Mouse (Mus musculus): ENCODE measurements around the gene Gnat3. TPM values are rescaled to one million over a fixed set of nuclear protein-coding genes. Genes with fewer than 3 reads are reported as not detected.

Gene Gnat3
- polyA plus RNA-seq, 1 experiment from 2014 or later = not detected

DNA sequence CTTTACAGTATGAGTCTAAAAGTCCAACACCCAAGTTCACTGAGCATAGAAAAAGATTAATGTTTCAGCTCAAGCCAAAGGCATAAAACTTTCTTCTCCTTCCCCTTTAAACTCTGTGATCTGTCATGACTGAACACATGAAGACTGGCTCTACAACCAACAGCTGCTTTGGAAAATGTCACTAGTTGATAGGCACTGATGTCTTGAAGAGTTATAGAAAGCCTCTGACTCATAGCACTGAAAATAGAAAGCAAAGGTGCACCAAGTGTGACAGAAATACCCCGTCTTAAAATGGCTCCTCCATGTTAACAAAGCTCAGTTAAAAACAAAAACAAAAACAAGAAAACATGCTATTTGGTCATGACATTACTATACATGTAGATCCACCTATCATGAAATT lies 5.9 kb upstream of the Gnat3 start:
- Histone ChIP-seq H3K4me3 (replicated peaks; ENCODE audit: low read depth, low read length) (no peak overlapping the region), H3K9me3 (ENCODE audit: control insufficient read depth, low read length) (no peaks in the 10 kb centered on the region), H3K27ac (replicated peaks; ENCODE audit: low read depth, low read length) (no peak overlapping the region), H3K9ac (replicated peaks; ENCODE audit: low read length) (no peak overlapping the region), H3K36me3 (ENCODE audit: control insufficient read depth, insufficient read depth, low read length) (no peaks in the 10 kb centered on the region), H3K4me2 (ENCODE audit: low read length) (no peak overlapping the region), H3K4me1 (ENCODE audit: control insufficient read depth, insufficient read depth, low read length) (no peaks in the 10 kb centered on the region), H3K27me3 (ENCODE audit: control insufficient read depth, insufficient read depth, low read length) (no peaks in the 10 kb centered on the region)
- WGBS = 93% methylated on average over 1 of the region's 1 CpGs
- ATAC-seq (ENCODE audit: low FRiP score, low TSS enrichment) (no peak), DNase-seq (no peak)

DNA sequence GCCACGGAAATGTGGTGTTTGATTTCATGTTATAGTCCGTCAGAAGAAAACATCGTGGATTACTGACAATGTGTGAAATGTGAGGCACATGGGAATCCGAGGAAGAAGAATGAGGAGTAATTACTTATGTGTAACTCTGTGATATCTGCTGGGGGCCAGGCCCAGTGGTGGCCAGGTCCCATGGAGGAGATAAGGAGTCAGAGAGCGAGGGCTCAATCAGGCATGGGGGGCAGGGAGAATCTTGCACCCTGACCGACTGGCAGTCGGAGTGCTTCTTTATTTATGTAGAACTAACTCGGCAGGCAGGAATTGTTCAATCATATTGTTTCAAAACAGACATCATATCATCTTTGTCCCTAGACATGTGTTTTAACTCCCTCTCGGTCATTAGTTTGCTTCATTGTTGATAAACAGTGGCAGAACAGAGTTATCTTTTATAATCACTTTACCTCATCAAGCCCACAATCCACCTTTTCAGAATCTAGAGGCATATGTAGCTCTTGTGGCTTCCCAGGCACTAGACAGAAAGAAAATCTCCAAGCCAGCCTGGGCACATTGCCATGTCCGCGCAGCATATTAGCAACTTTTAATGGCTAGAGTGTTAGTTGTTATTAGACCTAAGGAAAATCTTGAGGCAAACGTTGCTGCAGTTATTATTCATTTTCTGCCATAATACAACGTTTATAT lies 7.5 kb downstream of the Gnat3 start:
- Histone ChIP-seq H3K27ac (replicated peaks; ENCODE audit: low read depth, low read length) (no peak overlapping the region), H3K9me3 (ENCODE audit: control insufficient read depth, low read length) (no peaks in the 10 kb centered on the region), H3K9ac (replicated peaks; ENCODE audit: low read length) (no peak overlapping the region), H3K4me3 (replicated peaks; ENCODE audit: low read depth, low read length) (no peak overlapping the region), H3K27me3 (ENCODE audit: control insufficient read depth, insufficient read depth, low read length) (no peaks in the 10 kb centered on the region), H3K4me1 (ENCODE audit: control insufficient read depth, insufficient read depth, low read length) (no peaks in the 10 kb centered on the region), H3K36me3 (ENCODE audit: control insufficient read depth, insufficient read depth, low read length) (no peaks in the 10 kb centered on the region), H3K4me2 (ENCODE audit: low read length) (no peak overlapping the region)
- no peak for DNase-seq
- ATAC-seq (ENCODE audit: low FRiP score, low TSS enrichment) = no peak
- WGBS = 83% methylated on average over 13 of the region's 13 CpGs

GRCm38 (mm10) chr5:17970391-17970730 lies 8.0 kb downstream of the Gnat3 start:
- Histone ChIP-seq H3K4me2 (ENCODE audit: low read length) (no peak overlapping the region), H3K36me3 (ENCODE audit: control insufficient read depth, insufficient read depth, low read length) (no peaks in the 10 kb centered on the region), H3K9ac (replicated peaks; ENCODE audit: low read length) (no peak overlapping the region), H3K27me3 (ENCODE audit: control insufficient read depth, insufficient read depth, low read length) (no peaks in the 10 kb centered on the region), H3K27ac (replicated peaks; ENCODE audit: low read depth, low read length) (no peak overlapping the region), H3K4me1 (ENCODE audit: control insufficient read depth, insufficient read depth, low read length) (no peaks in the 10 kb centered on the region), H3K4me3 (replicated peaks; ENCODE audit: low read depth, low read length) (no peak overlapping the region), H3K9me3 (ENCODE audit: control insufficient read depth, low read length) (no peaks in the 10 kb centered on the region)
- no peak for ATAC-seq (ENCODE audit: low FRiP score, low TSS enrichment)
- 96% methylated on average over 3 of the region's 3 CpGs for WGBS
- no peak for DNase-seq

DNA sequence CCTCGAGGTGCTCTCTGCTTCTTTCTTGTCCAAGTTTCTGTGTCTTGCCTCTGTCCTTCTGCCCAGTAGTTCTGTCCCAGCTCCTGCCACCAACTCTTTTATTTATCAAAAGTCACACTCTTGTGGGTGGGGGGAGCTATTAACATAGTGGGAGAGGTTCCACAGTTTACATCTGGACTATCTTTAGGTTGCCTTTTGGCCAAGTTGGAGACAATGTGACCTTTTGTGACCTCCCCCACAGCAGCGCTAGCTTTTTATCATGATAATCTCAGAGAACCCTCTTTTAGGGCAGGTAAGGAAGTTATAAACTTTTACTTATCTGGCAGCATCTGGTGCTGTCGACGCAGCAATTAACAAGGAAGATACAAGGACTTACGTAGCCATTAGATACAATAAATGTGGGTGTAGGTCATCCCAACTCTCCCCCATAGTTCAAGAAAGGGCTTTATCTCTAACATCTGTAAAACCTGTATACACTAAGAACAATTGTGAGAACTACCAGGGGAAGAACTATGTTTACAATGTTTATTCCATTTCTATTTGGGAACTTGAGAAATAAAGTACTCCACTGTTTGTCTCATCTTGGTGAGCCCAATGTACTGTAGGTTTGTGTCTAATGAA lies 18.3 kb downstream of the Gnat3 start:
- Histone ChIP-seq H3K27me3 (ENCODE audit: control insufficient read depth, insufficient read depth, low read length) (no peaks in the 10 kb centered on the region), H3K4me2 (ENCODE audit: low read length) (no peak overlapping the region), H3K4me1 (ENCODE audit: control insufficient read depth, insufficient read depth, low read length) (no peaks in the 10 kb centered on the region), H3K27ac (replicated peaks; ENCODE audit: low read depth, low read length) (no peak overlapping the region), H3K4me3 (replicated peaks; ENCODE audit: low read depth, low read length) (no peak overlapping the region), H3K36me3 (ENCODE audit: control insufficient read depth, insufficient read depth, low read length) (no peaks in the 10 kb centered on the region), H3K9ac (replicated peaks; ENCODE audit: low read length) (no peak overlapping the region), H3K9me3 (ENCODE audit: control insufficient read depth, low read length) (no peaks in the 10 kb centered on the region)
- no peak for DNase-seq
- ATAC-seq (ENCODE audit: low FRiP score, low TSS enrichment) = no peak
- WGBS = 89% methylated on average over 5 of the region's 5 CpGs

GRCm38 (mm10) chr5:17982770-17983169 lies 20.4 kb downstream of the Gnat3 start:
- no peaks in the 10 kb centered on the region for H3K4me1 ChIP-seq (ENCODE audit: control insufficient read depth, insufficient read depth, low read length)
- no peak overlapping the region for H3K9ac ChIP-seq (replicated peaks; ENCODE audit: low read length)
- no peak for ATAC-seq (ENCODE audit: low FRiP score, low TSS enrichment)
- H3K9me3 ChIP-seq (ENCODE audit: control insufficient read depth, low read length) = no peaks in the 10 kb centered on the region
- H3K4me2 ChIP-seq (ENCODE audit: low read length) = no peak overlapping the region
- H3K4me3 ChIP-seq (replicated peaks; ENCODE audit: low read depth, low read length) = no peak overlapping the region
- H3K36me3 ChIP-seq (ENCODE audit: control insufficient read depth, insufficient read depth, low read length) = no peaks in the 10 kb centered on the region
- 83% methylated on average over 4 of the region's 4 CpGs for WGBS
- no peak overlapping the region for H3K27ac ChIP-seq (replicated peaks; ENCODE audit: low read depth, low read length)
- no peak for DNase-seq
- H3K27me3 ChIP-seq (ENCODE audit: control insufficient read depth, insufficient read depth, low read length) = no peaks in the 10 kb centered on the region

DNA sequence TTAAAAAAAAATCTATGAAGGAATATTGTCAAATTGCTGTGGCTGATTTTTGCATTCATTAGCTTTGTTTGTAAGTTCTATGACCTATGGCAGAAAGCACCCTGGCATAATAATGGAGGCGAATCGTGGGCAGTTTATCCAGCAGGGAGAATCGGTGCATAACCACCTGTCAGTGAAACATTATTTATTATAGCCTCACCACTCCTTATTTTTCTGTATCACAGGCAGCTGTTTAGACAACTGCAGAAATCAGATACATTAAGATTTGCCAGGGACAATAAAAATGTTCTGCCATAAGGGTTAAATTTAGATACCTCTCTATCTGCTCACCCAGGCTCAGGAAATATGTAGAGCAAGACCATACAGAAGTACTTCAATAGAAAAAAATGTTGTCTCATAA lies 22.2 kb downstream of the Gnat3 start:
- no peak overlapping the region for H3K4me2 ChIP-seq (ENCODE audit: low read length)
- H3K27ac ChIP-seq (replicated peaks; ENCODE audit: low read depth, low read length) = no peak overlapping the region
- H3K9ac ChIP-seq (replicated peaks; ENCODE audit: low read length) = no peak overlapping the region
- no peaks in the 10 kb centered on the region for H3K9me3 ChIP-seq (ENCODE audit: control insufficient read depth, low read length)
- H3K4me1 ChIP-seq (ENCODE audit: control insufficient read depth, insufficient read depth, low read length) = no peaks in the 10 kb centered on the region
- no peaks in the 10 kb centered on the region for H3K36me3 ChIP-seq (ENCODE audit: control insufficient read depth, insufficient read depth, low read length)
- ATAC-seq (ENCODE audit: low FRiP score, low TSS enrichment) (no peak), DNase-seq (no peak)
- H3K27me3 ChIP-seq (ENCODE audit: control insufficient read depth, insufficient read depth, low read length) = no peaks in the 10 kb centered on the region
- no peak overlapping the region for H3K4me3 ChIP-seq (replicated peaks; ENCODE audit: low read depth, low read length)
- WGBS = 83% methylated on average over 3 of the region's 3 CpGs

DNA sequence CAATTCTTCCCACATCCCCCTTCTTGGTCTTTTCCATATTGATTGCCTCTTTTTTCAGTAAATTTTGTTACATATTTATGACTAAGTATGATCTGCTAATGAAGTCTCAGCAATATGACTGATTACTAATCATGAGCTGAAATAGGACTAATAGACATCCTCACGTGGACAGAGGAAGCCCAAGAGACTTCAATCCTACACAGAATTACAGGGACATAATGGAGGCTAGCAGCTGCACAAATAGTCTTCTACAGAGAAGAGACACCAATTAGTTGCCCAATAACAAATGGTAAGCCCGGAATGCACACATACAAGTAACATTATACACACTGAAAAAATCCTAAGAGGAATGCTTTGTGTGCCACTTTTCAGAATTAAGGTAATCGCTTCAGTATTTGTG lies 24.3 kb downstream of the Gnat3 start:
- peak; percentile 13 for DNase-seq
- Histone ChIP-seq H3K27ac (replicated peaks; ENCODE audit: low read depth, low read length) (no peak overlapping the region), H3K36me3 (ENCODE audit: control insufficient read depth, insufficient read depth, low read length) (no peaks in the 10 kb centered on the region), H3K9ac (replicated peaks; ENCODE audit: low read length) (no peak overlapping the region), H3K27me3 (ENCODE audit: control insufficient read depth, insufficient read depth, low read length) (no peaks in the 10 kb centered on the region), H3K9me3 (ENCODE audit: control insufficient read depth, low read length) (no peaks in the 10 kb centered on the region), H3K4me1 (ENCODE audit: control insufficient read depth, insufficient read depth, low read length) (no peaks in the 10 kb centered on the region), H3K4me2 (ENCODE audit: low read length) (no peak overlapping the region), H3K4me3 (replicated peaks; ENCODE audit: low read depth, low read length) (no peak overlapping the region)
- peak; percentile 53; the same call in 1 of the 2 replicates for ATAC-seq (ENCODE audit: low FRiP score, low TSS enrichment)
- WGBS = 52% methylated on average over 3 of the region's 3 CpGs

- H3K4me1 ChIP-seq (ENCODE audit: control insufficient read depth, insufficient read depth, low read length) = no peaks in the 10 kb centered on the region
- ATAC-seq (ENCODE audit: low FRiP score, low TSS enrichment) (no peak), DNase-seq (no peak)
- H3K36me3 ChIP-seq (ENCODE audit: control insufficient read depth, insufficient read depth, low read length) = no peaks in the 10 kb centered on the region
- no peaks in the 10 kb centered on the region for H3K9me3 ChIP-seq (ENCODE audit: control insufficient read depth, low read length)
- no peak overlapping the region for H3K4me2 ChIP-seq (ENCODE audit: low read length)
- WGBS = 86% methylated on average over 6 of the region's 6 CpGs
- H3K4me3 ChIP-seq (replicated peaks; ENCODE audit: low read depth, low read length) = no peak overlapping the region
- no peaks in the 10 kb centered on the region for H3K27me3 ChIP-seq (ENCODE audit: control insufficient read depth, insufficient read depth, low read length)
- no peak overlapping the region for H3K9ac ChIP-seq (replicated peaks; ENCODE audit: low read length)
- H3K27ac ChIP-seq (replicated peaks; ENCODE audit: low read depth, low read length) = no peak overlapping the region
These were observed 28.3 kb downstream of the Gnat3 start for GRCm38 (mm10) chr5:17990618-17991017.

GRCm38 (mm10) chr5:17999570-17999969 lies 37.2 kb downstream of the Gnat3 start:
- Histone ChIP-seq H3K9me3 (ENCODE audit: control insufficient read depth, low read length) (no peaks in the 10 kb centered on the region), H3K27me3 (ENCODE audit: control insufficient read depth, insufficient read depth, low read length) (no peaks in the 10 kb centered on the region), H3K4me2 (ENCODE audit: low read length) (no peak overlapping the region), H3K4me1 (ENCODE audit: control insufficient read depth, insufficient read depth, low read length) (no peaks in the 10 kb centered on the region), H3K36me3 (ENCODE audit: control insufficient read depth, insufficient read depth, low read length) (no peaks in the 10 kb centered on the region), H3K27ac (replicated peaks; ENCODE audit: low read depth, low read length) (no peak overlapping the region), H3K4me3 (replicated peaks; ENCODE audit: low read depth, low read length) (no peak overlapping the region), H3K9ac (replicated peaks; ENCODE audit: low read length) (no peak overlapping the region)
- WGBS = 73% methylated on average over 2 of the region's 2 CpGs
- ATAC-seq (ENCODE audit: low FRiP score, low TSS enrichment) (no peak), DNase-seq (no peak)
